Mouse (Mus musculus) right cerebral cortex, postnatal 25 days (tissue): ENCODE measurements around the gene Cluh.

Experiments
- DNase-seq: peaks from one replicate; pipeline ENCODE4 v3.0.0; 2022

The Cluh gene

DNA sequence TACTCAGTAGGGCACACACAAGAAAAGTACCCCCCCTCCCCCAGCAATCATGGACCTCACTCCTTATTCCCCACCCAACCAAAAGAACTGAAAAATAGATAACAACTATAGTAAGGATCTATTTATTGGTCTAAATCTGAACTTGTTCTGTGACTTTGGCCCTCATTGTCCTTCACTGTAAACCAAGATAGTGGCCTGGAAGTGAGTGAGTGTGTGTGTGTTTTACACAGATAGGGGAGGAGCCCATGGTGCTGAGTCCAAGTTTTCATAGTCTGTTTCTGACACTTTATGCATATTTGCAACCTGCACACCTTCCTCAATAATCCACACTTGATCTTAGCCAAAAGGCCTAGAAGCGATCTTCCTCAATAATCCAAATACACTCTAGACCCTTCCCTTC, 619 bp upstream of the Cluh start:
- DNase-seq, result no peak

- no peak for DNase-seq
Measured at GRCm38 (mm10) chr11:74649647-74650551, 604 bp downstream of the Cluh start.

GRCm38 (mm10) chr11:74650576-74651100, 1.3 kb downstream of the Cluh start:
- DNase-seq, result no peak

DNA sequence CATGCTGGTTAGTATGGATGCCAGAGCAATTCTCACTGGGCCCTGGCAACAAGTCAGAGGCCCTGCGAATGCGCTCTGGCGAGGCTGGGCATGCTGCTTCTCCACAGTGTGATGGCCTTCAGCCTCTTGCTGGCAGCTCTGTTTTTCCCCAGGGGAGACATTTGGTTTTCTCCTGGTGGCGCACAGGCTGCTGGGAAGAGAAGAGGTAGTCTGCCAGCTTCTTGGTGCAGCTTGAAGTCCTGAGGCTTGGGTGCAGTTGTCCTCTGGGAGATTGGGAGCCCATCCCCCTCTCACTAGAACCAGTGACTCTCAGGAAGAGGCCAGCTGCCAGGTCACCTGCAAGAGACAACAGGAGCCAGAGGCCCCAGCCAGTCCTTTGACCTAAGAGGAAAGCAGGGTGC, 3.5 kb downstream of the Cluh start:
- DNase-seq, result no peak

- DNase-seq, result no peak
Measured at GRCm38 (mm10) chr11:74653385-74653784, 4.1 kb downstream of the Cluh start.

- DNase-seq, result no peak
Measured at GRCm38 (mm10) chr11:74655941-74656340, 6.6 kb downstream of the Cluh start.

DNA sequence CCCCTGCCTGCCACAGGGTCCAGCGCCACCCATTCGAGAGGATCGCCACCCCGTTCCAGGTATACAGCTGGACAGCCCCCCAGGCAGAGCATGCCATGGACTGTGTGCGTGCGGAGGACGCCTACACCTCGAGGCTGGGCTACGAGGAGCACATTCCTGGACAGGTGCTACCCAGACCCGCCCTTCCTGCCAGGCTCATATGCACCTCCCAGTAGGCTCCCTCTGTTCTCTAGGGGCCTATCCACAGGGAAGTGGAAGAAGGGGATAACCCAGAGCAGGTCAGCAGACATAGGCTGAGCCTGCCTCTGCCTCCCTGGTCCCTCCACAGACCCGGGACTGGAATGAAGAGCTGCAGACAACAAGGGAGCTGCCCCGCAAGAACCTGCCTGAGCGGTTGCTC, 11.0 kb downstream of the Cluh start:
- DNase-seq, result no peak

DNA sequence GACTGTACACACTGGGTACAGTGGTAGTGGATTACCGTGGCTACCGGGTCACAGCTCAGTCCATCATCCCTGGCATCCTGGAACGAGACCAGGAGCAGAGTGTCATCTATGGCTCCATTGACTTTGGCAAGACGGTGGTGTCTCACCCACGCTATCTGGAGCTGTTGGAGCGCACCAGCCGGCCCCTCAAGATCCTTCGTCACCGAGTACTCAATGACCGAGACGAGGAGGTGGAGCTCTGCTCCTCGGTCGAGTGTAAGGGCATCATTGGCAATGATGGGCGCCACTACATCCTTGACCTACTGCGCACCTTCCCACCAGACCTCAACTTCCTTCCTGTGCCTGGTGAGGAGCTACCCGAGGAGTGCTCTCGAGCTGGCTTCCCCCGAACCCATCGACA, 12.3 kb downstream of the Cluh start:
- DNase-seq, result no peak

DNA sequence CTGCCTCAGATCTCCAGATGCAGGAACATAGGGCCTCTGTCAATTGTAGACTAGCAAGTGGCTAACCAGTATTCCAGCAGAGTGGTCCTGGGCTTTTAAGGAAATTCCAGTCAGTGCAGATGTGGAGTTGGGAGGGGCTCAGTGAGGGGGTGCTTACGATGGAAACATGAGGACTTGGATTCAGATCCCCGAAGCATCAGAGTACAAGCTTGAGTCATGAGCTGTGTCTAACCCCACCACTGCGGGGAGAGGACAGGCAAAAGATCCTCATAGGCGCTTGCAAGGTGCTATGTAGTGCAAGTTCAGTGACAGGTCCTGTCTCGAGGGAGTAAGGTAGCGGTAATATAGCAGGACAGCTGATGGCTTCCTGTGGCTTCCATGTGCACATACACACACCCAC, 12.9 kb downstream of the Cluh start:
- DNase-seq, result no peak

DNA sequence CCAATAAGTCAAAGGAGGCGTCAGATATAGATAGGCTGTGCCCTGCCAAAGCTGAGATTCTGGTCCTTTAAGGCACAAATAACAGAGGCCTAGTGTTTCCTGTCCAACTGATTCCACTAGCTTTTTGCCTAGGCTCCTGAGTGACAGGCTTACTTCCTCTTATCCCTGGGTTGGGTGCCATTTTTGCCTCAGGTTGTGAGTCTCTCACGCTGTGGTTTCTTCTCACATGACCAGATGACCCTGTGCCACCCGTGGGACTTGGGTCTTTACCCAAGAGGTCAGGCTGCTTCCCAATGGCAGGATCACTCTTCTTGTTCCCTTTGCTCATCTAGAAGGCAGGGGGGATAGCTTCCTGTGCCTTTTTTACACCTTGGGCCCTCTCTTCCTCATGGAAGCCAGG, 15.0 kb downstream of the Cluh start:
- no peak for DNase-seq

- DNase-seq, result no peak
Measured at GRCm38 (mm10) chr11:74664906-74665305, 15.6 kb downstream of the Cluh start.

GRCm38 (mm10) chr11:74665631-74666283, 16.5 kb downstream of the Cluh start:
- DNase-seq, result peak; percentile 3

GRCm38 (mm10) chr11:74666284-74666652, 17.0 kb downstream of the Cluh start:
- no peak for DNase-seq

GRCm38 (mm10) chr11:74666776-74667581, 17.7 kb downstream of the Cluh start:
- DNase-seq, result no peak

DNA sequence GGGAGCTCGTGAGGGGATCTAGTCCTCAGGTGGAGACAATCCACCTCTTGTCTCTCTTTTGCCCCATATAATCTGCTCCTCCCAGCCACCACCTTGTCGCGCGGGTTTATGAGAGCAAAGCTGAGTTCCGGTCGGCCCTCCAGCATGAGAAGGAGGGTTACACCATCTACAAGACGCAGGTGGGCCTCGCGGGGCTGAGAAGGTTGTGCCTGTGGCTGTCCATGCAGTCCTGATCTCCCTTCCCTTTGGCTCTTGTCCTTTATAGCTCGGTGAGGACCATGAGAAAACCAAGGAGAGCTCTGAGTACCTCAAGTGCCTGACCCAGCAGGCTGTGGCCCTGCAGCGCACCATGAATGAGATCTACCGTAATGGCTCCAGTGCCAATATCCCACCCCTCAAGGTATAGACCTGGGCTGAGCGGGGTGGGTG, 18.3 kb downstream of the Cluh start:
- DNase-seq, result peak; percentile 2

GRCm38 (mm10) chr11:74668466-74668865, 19.2 kb downstream of the Cluh start:
- DNase-seq, result peak; percentile 2

DNA sequence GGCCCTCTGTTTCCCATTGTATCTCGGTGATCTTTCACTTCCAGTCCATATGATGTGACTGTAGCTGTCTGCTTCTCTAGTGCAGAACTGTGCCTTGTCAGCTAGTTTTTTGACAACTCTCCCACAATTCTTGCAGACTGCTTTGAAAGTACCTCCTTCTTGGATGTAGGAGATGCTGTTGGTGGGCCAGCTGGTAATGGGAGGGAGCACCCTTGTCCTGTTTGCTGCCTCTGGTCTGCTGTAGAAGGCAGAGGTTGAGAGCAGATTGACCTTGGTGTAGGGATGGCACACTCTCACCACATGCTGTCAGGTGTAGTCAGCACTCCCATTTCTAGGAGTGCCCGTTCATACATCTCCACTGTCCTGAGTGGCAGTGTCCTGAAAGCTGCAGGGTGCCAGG, 19.7 kb downstream of the Cluh start:
- no peak for DNase-seq

DNA sequence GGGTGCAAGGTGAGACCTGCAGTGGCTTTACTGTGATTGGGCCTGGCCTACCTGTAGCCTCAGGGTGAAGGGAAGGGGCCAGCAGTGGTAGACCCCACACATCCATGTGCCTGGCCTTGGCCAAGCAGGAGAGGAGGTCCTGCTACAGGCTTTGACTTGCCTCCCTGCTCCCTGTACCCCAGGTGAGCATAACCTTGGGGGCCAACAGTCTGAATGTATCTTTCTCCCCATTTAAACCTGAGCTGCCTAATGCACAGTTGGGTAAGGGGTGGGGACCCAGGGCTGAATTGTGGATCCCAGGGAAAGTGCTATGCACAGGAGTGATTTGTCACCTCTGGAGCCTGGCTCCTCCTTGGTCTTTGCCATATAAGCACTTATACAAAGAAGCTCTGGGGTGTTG, 20.9 kb downstream of the Cluh start:
- peak; percentile 5 for DNase-seq

DNA sequence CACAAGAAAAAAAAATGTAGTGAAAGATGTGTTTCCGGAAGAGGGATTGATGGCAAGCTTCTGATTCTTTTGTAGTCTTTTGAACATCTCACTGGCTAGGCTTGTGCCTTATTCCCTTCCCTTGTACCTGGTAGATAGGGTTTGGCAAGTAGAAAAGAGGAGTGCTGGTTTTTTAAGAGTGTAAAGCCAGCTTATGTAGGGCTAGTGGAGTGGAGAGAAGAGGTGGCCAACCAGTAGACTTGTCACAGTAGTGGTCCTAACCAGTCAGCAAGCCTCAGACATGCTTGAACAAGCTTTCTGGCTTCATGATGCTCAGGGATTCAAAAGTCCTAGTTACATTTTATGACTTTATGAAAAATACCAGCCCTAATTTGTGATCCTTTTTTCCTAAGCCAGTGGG, 21.7 kb downstream of the Cluh start:
- no peak for DNase-seq

DNA sequence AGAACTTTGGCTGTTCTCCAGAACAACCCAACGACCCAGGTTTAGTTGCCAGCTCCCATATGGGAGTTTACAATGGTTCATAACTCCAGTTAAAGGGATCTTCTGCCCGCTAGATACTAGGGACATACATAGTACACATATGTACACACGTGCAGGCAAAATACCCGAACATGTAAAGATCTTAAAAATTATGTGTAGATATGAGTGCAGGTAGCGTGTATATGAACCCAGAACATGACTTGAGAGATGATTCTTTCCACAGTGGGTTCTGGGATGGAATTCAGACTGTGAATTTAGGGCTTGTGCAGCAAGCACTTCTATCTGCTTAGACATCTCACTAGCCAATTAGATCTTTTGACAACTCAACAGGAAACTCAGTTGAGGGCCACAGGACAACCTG, 22.5 kb downstream of the Cluh start:
- DNase-seq, result no peak

DNA sequence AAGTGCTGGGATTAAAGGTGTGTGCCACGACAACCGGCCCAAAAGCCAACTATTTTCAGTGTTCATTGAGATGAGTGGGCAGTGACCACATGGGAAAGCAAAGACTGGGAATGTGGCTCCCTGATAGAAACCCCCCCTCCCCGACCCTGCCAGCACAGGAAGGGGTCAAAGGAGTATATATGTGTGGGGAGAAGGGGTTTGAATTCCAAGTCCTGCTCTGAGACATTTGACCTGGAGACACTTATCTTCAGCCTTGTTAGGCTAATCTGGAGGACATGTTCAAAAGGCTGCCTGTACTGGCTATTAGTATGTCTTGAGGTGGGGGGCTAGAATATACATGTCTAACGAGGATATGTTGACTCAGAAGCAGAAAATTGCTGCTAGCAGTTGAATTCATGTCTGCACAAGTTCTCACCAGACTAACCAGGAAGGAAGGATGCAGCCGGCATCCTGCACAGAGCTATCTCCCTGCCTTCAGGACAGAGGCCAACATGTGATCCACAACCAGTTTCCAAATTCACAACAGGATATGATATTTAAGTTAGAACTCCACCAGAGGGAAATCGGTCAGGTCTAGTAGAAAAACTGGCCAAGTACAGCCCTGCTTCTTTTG, 23.7 kb downstream of the Cluh start:
- peak; percentile 3 for DNase-seq

- DNase-seq, result no peak
Measured at GRCm38 (mm10) chr11:74673561-74673960, 24.3 kb downstream of the Cluh start.

DNA sequence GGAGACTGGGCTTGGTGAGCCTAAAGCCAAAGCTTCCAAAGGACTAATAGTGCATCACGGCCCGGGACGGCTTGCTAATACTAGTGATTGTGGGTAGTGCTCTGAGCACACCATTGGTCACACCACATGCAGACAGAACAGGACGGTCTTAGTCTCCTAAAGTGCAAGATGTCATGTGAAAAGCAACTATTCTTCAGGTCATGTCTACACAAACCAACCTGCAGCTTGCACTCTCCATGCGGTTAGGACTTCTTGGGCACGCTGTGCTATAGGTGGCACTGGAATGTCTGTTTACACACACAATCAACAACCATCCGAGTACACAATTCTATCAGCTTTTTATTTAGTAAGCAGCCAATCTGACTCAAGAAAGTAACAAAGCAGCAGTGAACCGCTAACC, 25.4 kb downstream of the Cluh start:
- DNase-seq, result no peak
